ENCODE assay signal across 9 mouse cellular contexts in genomic region chr2:17702481-17703169, GRCm38 (mm10). TPM values are rescaled to one million over a fixed set of nuclear protein-coding genes. Genes with fewer than 3 reads are reported as not detected.
A peak's percentile ranks its signal among the peaks of the same experiment; 100 is the strongest.
DNase-seq lines count a peak whose midpoint lies in the region; ATAC-seq and TF ChIP-seq lines count a peak whose summit lies in the region.
"Had no signal": no experiment of that assay in that cellular context is flagged by ENCODE, and none has a peak within 500 bp of the region (broad histone marks: within the 10 kb centered on the region; RNA-seq: fewer than 3 reads in every experiment).

No protein-coding gene starts in this region.

- no peaks in the 10 kb centered on the region for H3K9me3 ChIP-seq in CH12.LX (replicated peaks; ENCODE audit: low read length)
- no peaks in the 10 kb centered on the region for H3K9me3 ChIP-seq in hindbrain, embryonic 15.5 days
- no peaks in the 10 kb centered on the region for H3K9me3 ChIP-seq in kidney, embryonic 15.5 days (replicated peaks)

- H3K79me2 ChIP-seq in CH12.LX (replicated peaks; ENCODE audit: control insufficient read depth, extremely low read depth, insufficient read depth, poor library complexity, severe bottlenecking) = no peaks in the 10 kb centered on the region

- TF ChIP-seq CTCF in CH12.LX (conservative IDR thresholded peaks at IDR 0.05 in 1 of 2, IDR thresholded peaks at IDR 0.05 in 1 of 2; ENCODE audit: low read depth in 2 of 2, low read length in 2 of 2) = no peak

- DNase-seq in CH12.LX (ENCODE audit: extremely low read depth) = no peak
- peak; percentile 17 for DNase-seq in embryo, embryonic 9.5 days (ENCODE audit: extremely low spot score)
- peak; percentile 32 for DNase-seq in retina, embryonic 14.5 days (ENCODE audit: low spot score)
- DNase-seq in kidney, adult 11 months = no peak
- DNase-seq in frontal cortex, postnatal 14 days (ENCODE audit: low spot score in 2 of 2) = no peak
- DNase-seq: right cerebral cortex, postnatal 14 days had no signal

- H3K4me3 ChIP-seq in CH12.LX (replicated peaks in 1 of 3; ENCODE audit: low read depth in 2 of 3, low read length in 2 of 3, poor library complexity in 1 of 3) = peak overlapping the region in 1 of 3 experiments; percentile 22
- H3K4me3 ChIP-seq in hindbrain, embryonic 15.5 days = no peak overlapping the region
- H3K4me3 ChIP-seq in kidney, embryonic 15.5 days (replicated peaks) = no peak overlapping the region

- dilution Hi-C loops in CH12.LX (cut with MboI; ENCODE audit: extremely low pct_ligation_motif_present, extremely low pct_unique_long_range_greater_than_20kb, low sequenced_read_pairs) = no loop called here

- no peaks in the 10 kb centered on the region for H3K36me3 ChIP-seq in CH12.LX (replicated peaks in 1 of 2; ENCODE audit: control insufficient read depth in 1 of 2, insufficient read depth in 1 of 2, low read length in 1 of 2)
- no peaks in the 10 kb centered on the region for H3K36me3 ChIP-seq in hindbrain, embryonic 15.5 days
- no peaks in the 10 kb centered on the region for H3K36me3 ChIP-seq in kidney, embryonic 15.5 days

- no peaks in the 10 kb centered on the region for H3K27me3 ChIP-seq in CH12.LX (replicated peaks)
- no peaks in the 10 kb centered on the region for H3K27me3 ChIP-seq in hindbrain, embryonic 15.5 days
- H3K27me3 ChIP-seq in kidney, embryonic 15.5 days = no peaks in the 10 kb centered on the region

- H3K27ac ChIP-seq in CH12.LX (ENCODE audit: insufficient read depth, low read depth) = no peak overlapping the region
- peak overlapping the region; percentile 26; the same call in 1 of the 2 replicates for H3K27ac ChIP-seq in hindbrain, embryonic 15.5 days (replicated peaks)
- no peak overlapping the region for H3K27ac ChIP-seq in kidney, embryonic 15.5 days
- H3K27ac ChIP-seq: liver, embryonic 14.5 days had no signal

- 44% methylated on average over 7 of the region's 7 CpGs for WGBS in hindbrain, embryonic 15.5 days
- 68% methylated on average over 7 of the region's 7 CpGs for WGBS in kidney, embryonic 15.5 days

- no peak for TF ChIP-seq POLR2A in CH12.LX (IDR thresholded peaks at IDR 0.05; ENCODE audit: low read depth, low read length)

- no peak for TF ChIP-seq EP300 in CH12.LX (IDR thresholded peaks at IDR 0.05; ENCODE audit: low read length)

- peaks cover 4 to 16% of the 10 kb centered on the region in 2 experiments for H3K4me1 ChIP-seq in CH12.LX (ENCODE audit: control insufficient read depth in 1 of 2, insufficient read depth in 2 of 2)
- H3K4me1 ChIP-seq in hindbrain, embryonic 15.5 days (replicated peaks) = peaks cover 14% of the 10 kb centered on the region
- no peaks in the 10 kb centered on the region for H3K4me1 ChIP-seq in kidney, embryonic 15.5 days

- peak; percentile 61; the same call in 1 of the 2 replicates for ATAC-seq in hindbrain, embryonic 15.5 days (ENCODE audit: low FRiP score, low read depth)
- ATAC-seq in kidney, embryonic 15.5 days (replicated peaks; ENCODE audit: low FRiP score) = no peak

- in situ Hi-C loops in CH12.LX (cut with MboI; ENCODE audit: low pct_ligation_motif_present, low pct_unique_long_range_greater_than_20kb, low sequenced_read_pairs) = no loop called here

- H3K4me2 ChIP-seq in CH12.LX (ENCODE audit: insufficient read depth, low read depth, poor library complexity, severe bottlenecking) = no peak overlapping the region
- H3K4me2 ChIP-seq in hindbrain, embryonic 15.5 days = no peak overlapping the region
- no peak overlapping the region for H3K4me2 ChIP-seq in kidney, embryonic 15.5 days

- no peak overlapping the region for H3K9ac ChIP-seq in CH12.LX (ENCODE audit: insufficient read depth, low read depth)
- H3K9ac ChIP-seq in hindbrain, embryonic 15.5 days = no peak overlapping the region
- H3K9ac ChIP-seq in kidney, embryonic 15.5 days = no peak overlapping the region
- H3K9ac ChIP-seq: liver, embryonic 14.5 days had no signal

- TF ChIP-seq RAD21 in CH12.LX (IDR thresholded peaks at IDR 0.05; ENCODE audit: low read depth, low read length) = no peak

TF ChIP-seq in CH12.LX, 34 proteins besides CTCF, POLR2A, EP300 and RAD21:
- TF ChIP-seq BHLHE40 (IDR thresholded peaks at IDR 0.05; ENCODE audit: low read depth, low read length) = peak; percentile 79
- TF ChIP-seq IRF4 (IDR thresholded peaks at IDR 0.05; ENCODE audit: low read depth, low read length) = no peak

RNA-seq across cellular contexts. Expression of gene Nebl, which starts 28.6 kb away (rescaled TPM):
- total RNA-seq in CH12.LX (2012; rRNA removed) (12.6 and 15.9 TPM in 2 replicates), CH12.LX (2014; rRNA removed) (113 and 131 TPM in 2 replicates)
- 46.4 and 53.4 TPM in 2 replicates for polyA plus RNA-seq in CH12.LX (2012; ENCODE audit: insufficient read length, low read depth)
- 12.4 and 12.5 TPM in 2 replicates for polyA plus RNA-seq in hindbrain, embryonic 15.5 days (2015; fragmentation: Nextera tagmentation; extraction: Ambion mirVana)
- polyA plus RNA-seq in kidney, embryonic 15.5 days (2015; fragmentation: Nextera tagmentation; extraction: Ambion mirVana) = 7.1 and 7.2 TPM in 2 replicates

Comparison
In these comparisons a context has a peak if more than half of its experiments do, and no peak if none do; other contexts are left out.
1. DNase-seq: peak in embryo, embryonic 9.5 days (single experiment) and retina, embryonic 14.5 days (single experiment); none in CH12.LX (single experiment), kidney, adult 11 months (single experiment) and frontal cortex, postnatal 14 days (0 of 2).